Mouse (Mus musculus): ENCODE measurements at regions not wholly inside any gene's neighbourhood (a gene's known extent, or its start where the extent isn't known, plus 50 kb on each side); places are given as distances from the start of the nearest gene placed in this dataset.

DNA sequence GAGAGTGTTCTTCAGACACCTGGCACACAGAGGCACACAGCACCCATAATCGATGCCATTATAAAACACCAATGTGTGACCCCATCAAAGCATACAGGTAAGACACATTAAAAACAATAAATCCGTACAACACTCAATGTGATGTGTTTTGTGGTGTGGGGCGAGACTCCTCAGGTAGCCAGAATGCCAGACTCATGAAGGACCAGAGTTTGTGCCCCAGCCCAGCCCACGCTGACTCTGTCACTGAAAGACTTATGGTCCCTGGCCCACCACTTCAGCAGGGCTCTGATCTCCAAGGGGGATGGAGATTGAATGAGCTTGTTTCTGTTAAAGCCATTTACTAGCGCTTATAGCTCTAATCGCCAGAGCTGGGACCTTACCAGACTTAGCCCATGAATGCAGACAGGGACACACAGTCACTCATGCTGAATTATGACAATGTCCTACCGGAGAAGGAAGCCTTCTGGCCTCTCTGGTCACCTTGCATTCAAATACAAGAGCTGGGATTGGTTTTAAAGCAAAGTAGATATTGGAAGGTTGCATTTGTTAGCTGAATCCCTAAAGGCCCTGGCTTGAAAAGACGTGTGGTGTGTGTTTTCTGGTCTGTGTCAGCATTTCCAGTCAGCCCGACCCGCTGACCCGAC, 112.1 kb upstream of the Cpm start:
- no peak for TF ChIP-seq CTCF (conservative IDR thresholded peaks at IDR 0.05; ENCODE audit: insufficient read depth, insufficient read length, low read depth, low read length)
- no peak for TF ChIP-seq POLR2A (IDR thresholded peaks at IDR 0.05; ENCODE audit: low read depth, low read length)

Data from kidney, adult 2 months (tissue).